Mouse (Mus musculus): ENCODE data around the gene Gm28035.

The Gm28035 gene

DNA sequence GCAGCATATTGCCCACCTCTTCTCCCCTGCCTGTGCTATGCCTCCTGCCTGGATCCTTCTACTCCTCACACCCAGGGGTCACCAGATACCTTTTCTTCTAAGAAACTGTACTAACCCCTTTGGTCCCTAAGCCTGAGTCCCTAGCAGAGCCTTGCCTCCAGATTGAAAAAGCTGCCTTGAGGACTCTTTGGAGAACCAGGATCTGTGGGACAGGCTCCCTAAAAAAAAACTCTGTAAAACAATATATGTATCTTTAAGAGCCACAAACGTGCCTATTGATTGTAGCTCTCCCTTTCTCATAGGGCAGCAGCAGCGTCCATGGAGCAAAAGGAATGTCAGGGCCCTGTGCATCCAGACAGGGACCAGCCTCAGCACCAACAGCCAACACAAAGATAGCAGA, at the start of gene Gm28035:
Gene Gm28035 (plus strand): TSS at position 301 of the 400 bp plus-strand sequence.
- no peak for DNase-seq (ENCODE audit: low read depth, low spot score)

- DNase-seq (ENCODE audit: low read depth, low spot score): no peak
These were observed 48.4 kb upstream of the Gm28035 start for GRCm38 (mm10) chr2:30191790-30192580.

- DNase-seq (ENCODE audit: low read depth, low spot score): no peak
These were observed 45.7 kb upstream of the Gm28035 start for GRCm38 (mm10) chr2:30194656-30195055.

GRCm38 (mm10) chr2:30198021-30198420, 42.3 kb upstream of the Gm28035 start:
- DNase-seq (ENCODE audit: low read depth, low spot score): no peak

DNA sequence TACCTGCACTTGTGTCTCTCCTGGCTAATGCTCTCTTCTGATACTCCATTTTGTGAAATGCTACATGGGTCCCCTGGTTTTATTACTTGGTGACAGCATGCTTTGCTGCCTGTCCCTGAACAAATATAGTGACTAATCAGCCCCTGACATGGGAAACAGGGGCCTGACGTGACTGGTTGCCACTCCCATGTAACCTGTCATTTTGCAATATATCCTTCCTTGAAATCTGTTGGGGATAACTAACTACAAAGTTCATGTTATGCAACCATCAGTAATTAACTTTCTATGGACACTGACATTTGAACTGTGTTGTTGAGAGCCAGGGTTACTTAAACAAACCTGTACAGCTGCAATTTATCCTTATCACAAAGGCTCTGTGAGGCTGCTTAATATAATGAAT, 40.4 kb upstream of the Gm28035 start:
- DNase-seq (ENCODE audit: low read depth, low spot score): no peak

DNA sequence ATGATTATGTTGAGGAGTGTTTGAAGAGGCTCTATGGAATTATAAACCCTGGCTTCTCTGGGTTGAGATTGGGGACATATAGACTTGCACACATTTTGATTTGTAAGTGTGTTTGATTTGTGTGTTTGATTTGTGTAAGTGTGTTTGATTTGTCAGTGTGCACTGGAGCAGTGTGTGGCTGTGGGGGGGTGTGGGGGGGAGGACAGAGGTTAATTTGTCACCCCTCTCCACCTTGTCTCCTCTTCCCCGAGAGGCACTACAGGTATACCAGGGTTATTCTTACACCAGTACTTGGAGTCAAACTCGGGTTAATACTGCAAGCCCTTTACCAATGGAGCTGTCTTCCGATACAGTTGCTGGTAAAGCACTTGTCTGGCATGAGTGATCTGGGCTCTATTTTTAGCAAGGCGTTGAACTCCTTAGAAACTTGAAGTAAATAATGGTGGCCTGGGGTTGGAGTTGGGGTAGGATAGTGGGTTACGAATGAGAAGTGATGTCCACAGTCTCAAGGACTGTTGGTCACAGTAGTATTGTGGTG, 39.9 kb upstream of the Gm28035 start:
- no peak for DNase-seq (ENCODE audit: low read depth, low spot score)

DNA sequence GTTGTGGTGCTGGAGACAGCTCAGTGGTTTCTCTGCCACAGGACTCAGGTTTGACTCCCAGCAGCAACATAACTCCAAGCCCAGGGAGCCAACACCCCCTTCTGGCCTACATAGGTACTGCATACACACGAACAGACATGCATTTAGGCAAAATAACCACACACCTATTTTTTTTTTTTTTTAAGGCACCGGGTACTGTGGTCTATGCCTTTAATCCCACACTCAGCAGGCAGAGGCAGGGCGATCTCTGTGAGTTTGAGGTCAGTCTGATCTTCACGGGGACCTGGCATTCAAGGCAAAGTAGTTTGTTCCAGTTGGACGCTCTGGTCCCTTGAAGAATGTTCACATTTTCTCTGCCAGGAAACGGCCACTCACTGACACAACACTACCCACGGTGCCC, 36.9 kb upstream of the Gm28035 start:
- DNase-seq (ENCODE audit: low read depth, low spot score): peak; percentile 29

DNA sequence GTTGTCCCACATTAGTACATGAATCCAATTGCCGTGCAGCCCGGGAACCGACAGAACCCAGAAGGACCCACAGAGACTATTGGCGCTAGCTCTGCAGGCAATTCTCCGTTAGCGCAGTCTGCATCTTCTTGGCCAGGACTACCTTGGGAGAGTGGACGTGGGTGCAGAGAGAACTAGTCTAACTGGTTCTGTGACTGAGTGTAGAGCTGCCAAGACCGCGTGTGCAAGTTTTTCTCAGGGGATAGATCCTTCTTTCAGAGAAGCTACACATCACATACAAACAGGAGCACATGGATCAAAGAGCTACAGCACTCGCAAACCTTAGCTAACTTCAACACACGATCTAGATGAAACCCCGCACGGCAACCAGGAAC, 35.1 kb upstream of the Gm28035 start:
- DNase-seq (ENCODE audit: low read depth, low spot score): peak; percentile 73

- peak; percentile 99 for DNase-seq (ENCODE audit: low read depth, low spot score)
These were observed 34.6 kb upstream of the Gm28035 start, which contains the start of gene Kyat1 for GRCm38 (mm10) chr2:30205629-30206357. TSS of gene Kyat1 (minus strand) at chr2:30205847.

- DNase-seq (ENCODE audit: low read depth, low spot score): no peak
These were observed 33.0 kb upstream of the Gm28035 start for GRCm38 (mm10) chr2:30207401-30207800.

DNA sequence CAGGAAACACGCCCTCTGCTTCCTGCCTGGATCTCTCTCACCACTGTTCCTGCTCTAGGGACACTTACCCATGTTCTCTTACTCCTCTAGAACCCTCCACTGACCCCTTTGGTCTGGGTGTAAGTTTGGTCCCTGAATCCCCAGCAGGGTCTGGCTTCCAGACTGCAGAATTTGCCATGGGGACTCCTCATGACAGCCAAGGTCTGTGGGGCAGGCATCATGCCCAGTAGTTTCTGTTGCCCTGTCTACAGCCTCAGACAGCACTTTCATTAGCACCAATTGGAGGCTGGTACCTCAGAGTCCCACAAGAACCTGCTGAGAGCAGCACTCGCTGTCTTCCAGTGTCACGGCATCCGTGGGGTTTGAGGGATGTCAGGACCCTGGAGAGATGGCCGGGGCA, 32.5 kb upstream of the Gm28035 start:
- no peak for DNase-seq (ENCODE audit: low read depth, low spot score)

GRCm38 (mm10) chr2:30211408-30212168, 28.8 kb upstream of the Gm28035 start:
- no peak for DNase-seq (ENCODE audit: low read depth, low spot score)

- no peak for DNase-seq (ENCODE audit: low read depth, low spot score)
These were observed 28.2 kb upstream of the Gm28035 start for GRCm38 (mm10) chr2:30212169-30212545.

GRCm38 (mm10) chr2:30212951-30213350, 27.4 kb upstream of the Gm28035 start:
- DNase-seq (ENCODE audit: low read depth, low spot score): no peak

DNA sequence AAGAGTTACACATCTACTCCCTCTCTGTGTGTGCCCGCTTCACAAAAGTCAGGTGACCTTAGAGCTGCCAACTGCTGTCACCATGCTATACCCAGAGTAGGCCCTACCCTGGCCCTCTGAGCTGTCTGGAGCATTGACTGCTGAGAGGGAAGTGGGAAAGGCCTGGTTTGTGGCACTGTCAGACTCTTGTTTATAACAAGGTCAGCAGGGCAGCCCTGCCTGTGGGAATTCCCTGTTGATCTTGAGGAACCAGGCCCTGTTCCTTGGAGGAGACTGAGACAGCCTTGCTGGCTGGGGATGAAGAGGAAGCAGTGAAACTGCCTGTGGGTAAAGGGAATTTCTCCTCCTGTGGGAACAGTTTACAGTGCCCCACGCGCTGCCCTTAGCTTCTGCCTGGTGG, 25.6 kb upstream of the Gm28035 start:
- DNase-seq (ENCODE audit: low read depth, low spot score): no peak

- no peak for DNase-seq (ENCODE audit: low read depth, low spot score)
These were observed 24.9 kb upstream of the Gm28035 start for GRCm38 (mm10) chr2:30215493-30215892.

DNA sequence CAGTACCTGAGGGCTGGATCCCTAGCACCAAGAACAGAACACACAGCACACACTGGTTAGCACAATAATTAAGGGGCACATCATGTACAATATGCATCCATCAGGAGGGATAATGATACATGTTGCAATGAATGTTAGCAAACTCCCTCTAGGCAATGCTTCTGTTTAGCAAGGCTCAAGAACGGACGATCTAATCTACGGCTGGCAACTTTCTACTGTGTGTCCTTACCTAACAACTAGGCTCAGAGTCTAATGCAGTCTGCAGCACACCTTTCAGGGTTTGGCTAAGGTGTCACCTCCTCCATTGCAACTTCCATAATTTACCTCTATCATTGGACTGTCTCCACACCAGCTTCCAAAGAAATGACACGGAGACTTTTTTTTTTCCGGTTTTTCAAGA, 24.1 kb upstream of the Gm28035 start:
- DNase-seq (ENCODE audit: low read depth, low spot score): no peak

GRCm38 (mm10) chr2:30235593-30235992, 4.8 kb upstream of the Gm28035 start:
- no peak for DNase-seq (ENCODE audit: low read depth, low spot score)

- no peak for DNase-seq (ENCODE audit: low read depth, low spot score)
These were observed 3.8 kb upstream of the Gm28035 start for GRCm38 (mm10) chr2:30236426-30237198.

DNA sequence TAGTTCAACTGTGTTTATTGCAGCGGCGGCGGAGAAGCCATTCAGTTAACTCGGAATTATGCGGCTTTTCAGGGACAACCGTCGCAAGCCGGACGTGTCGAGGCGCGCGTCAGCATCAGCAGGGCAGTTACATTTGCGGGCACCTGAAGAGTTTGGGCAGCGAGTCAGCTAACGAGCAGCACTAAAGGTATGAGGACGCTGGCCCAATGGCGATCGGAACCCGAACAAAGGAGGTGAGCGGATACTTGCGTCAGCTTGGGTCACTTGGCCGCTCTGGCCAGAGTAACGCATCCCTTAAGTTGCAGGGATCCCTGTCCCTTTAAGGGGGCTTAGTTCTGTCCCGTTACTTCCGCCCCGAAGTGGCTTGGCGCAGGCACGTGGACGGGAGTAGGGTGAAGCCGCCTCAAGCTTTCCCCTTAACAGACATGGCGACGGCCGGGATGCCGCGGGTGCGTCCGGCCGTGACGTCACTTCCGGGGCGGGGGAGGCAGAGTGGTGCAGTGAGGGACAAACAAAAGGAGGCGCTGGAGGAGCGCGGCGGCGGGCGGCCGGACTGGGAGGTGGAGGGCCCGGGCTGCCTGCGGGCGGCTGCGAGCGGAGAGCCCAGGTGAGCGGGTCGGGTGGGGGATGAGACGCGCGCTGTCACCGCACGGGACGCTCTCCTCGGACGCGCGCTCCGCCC, 3.0 kb upstream of the Gm28035 start, which contains the start of gene Lrrc8a:
Gene Lrrc8a (plus strand): TSS at position 517 of the 682 bp plus-strand sequence.
- peak; percentile 99 for DNase-seq (ENCODE audit: low read depth, low spot score)

- DNase-seq (ENCODE audit: low read depth, low spot score): peak; percentile 68
These were observed 2.5 kb upstream of the Gm28035 start for GRCm38 (mm10) chr2:30237881-30238280.

Measured in brain, adult 2 months (tissue).